Mouse (Mus musculus): ENCODE data around the gene Nufip1. TPM values are rescaled to one million over a fixed set of nuclear protein-coding genes. Genes with fewer than 3 reads are reported as not detected.

The Nufip1 gene
- polyA plus RNA-seq, 1 experiment from 2014 or later = 16.3 TPM

DNA sequence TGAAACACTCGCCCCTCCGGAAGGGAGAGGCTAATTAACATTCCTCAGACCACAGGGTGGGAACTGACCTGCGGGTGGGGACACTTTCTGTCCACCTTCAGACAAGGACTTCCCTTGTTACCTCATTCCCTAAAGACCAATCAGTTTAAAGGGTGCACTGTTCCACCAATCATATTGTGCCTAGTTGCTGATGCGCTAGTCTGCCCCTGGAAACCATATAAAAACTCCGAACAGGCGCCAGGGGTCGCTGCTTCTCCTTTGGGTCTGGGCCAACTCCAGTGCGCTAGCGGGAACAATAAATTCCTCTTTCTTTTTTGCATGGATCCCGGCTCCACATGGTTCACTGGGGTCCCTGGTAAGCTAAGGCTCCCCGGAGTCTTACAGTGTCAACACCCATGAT is 29.2 kb upstream of the Nufip1 start:
- ATAC-seq (replicated peaks; ENCODE audit: low FRiP score, low TSS enrichment, low read depth) (no peak), DNase-seq (ENCODE audit: low spot score) (peak; percentile 54)
- Histone ChIP-seq H3K27ac (ENCODE audit: low read depth) (no peak overlapping the region), H3K9ac (ENCODE audit: low read length) (no peak overlapping the region), H3K27me3 (replicated peaks; ENCODE audit: control insufficient read depth, insufficient read depth, low read length) (no peaks in the 10 kb centered on the region), H3K4me2 (ENCODE audit: low read length) (no peak overlapping the region), H3K4me1 (replicated peaks; ENCODE audit: control insufficient read depth, insufficient read depth, low read length) (no peaks in the 10 kb centered on the region), H3K4me3 (ENCODE audit: low read depth, low read length) (no peak overlapping the region), H3K9me3 (ENCODE audit: control insufficient read depth, low read length) (no peaks in the 10 kb centered on the region), H3K36me3 (ENCODE audit: control insufficient read depth, insufficient read depth, low read length) (no peaks in the 10 kb centered on the region)
- WGBS = 61% methylated on average over 11 of the region's 11 CpGs

DNA sequence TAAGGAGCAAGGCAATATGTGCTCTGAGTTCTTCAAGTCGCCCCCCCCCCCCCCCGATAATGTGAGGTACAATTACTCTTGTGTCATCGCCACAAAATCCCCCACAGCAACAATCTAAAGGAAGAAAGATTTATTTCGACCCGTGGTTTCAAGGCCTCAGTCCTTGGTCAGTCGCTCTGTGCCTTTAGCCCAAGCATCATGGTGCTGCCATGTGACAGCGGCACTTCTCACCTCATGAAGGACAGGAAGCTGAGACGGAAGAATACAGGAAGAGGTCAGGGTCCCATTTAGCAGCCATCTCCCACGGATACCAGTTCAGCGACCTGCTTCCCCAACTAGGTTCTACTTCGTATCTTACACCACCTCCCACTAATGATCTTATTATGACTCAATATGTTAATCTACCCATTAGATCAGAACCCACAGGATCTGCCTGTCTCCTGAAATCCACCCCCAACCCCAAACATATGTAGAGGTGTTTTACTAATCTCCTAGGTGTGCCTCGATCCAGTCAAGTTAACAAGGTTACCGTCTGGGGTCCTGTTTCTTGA is 28.5 kb upstream of the Nufip1 start:
- Histone ChIP-seq H3K4me2 (ENCODE audit: low read length) (no peak overlapping the region), H3K4me3 (ENCODE audit: low read depth, low read length) (no peak overlapping the region), H3K9me3 (ENCODE audit: control insufficient read depth, low read length) (no peaks in the 10 kb centered on the region), H3K27ac (ENCODE audit: low read depth) (no peak overlapping the region), H3K36me3 (ENCODE audit: control insufficient read depth, insufficient read depth, low read length) (no peaks in the 10 kb centered on the region), H3K9ac (ENCODE audit: low read length) (no peak overlapping the region), H3K27me3 (replicated peaks; ENCODE audit: control insufficient read depth, insufficient read depth, low read length) (no peaks in the 10 kb centered on the region), H3K4me1 (replicated peaks; ENCODE audit: control insufficient read depth, insufficient read depth, low read length) (no peaks in the 10 kb centered on the region)
- no peak for DNase-seq (ENCODE audit: low spot score)
- WGBS = 84% methylated on average over 13 of the region's 13 CpGs
- no peak for ATAC-seq (replicated peaks; ENCODE audit: low FRiP score, low TSS enrichment, low read depth)

DNA sequence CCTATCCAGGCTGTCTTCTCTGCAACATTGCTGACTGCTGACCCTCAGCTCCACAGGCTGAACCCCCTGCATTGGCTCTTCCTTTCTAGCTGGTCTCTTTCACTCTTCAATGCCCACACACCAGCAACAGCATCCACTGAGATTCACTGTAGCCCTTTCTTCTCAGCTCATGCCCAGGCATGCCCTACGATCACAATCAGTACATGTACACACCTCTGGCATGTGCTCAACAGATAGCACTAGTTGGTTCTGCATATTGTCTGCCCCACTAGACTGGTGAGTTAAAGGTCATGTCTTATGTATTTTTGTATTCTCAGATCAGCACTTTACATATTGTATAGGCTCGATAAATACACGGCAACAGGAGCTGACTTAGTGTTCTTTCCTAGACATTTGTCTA is 26.5 kb upstream of the Nufip1 start:
- H3K9me3 ChIP-seq (ENCODE audit: control insufficient read depth, low read length) = no peaks in the 10 kb centered on the region
- H3K27me3 ChIP-seq (replicated peaks; ENCODE audit: control insufficient read depth, insufficient read depth, low read length) = no peaks in the 10 kb centered on the region
- no peak overlapping the region for H3K4me3 ChIP-seq (ENCODE audit: low read depth, low read length)
- no peaks in the 10 kb centered on the region for H3K4me1 ChIP-seq (replicated peaks; ENCODE audit: control insufficient read depth, insufficient read depth, low read length)
- H3K4me2 ChIP-seq (ENCODE audit: low read length) = no peak overlapping the region
- WGBS = 85% methylated on average over 3 of the region's 3 CpGs
- peaks cover 1% of the 10 kb centered on the region; the same call in 1 of the 2 replicates for H3K36me3 ChIP-seq (ENCODE audit: control insufficient read depth, insufficient read depth, low read length)
- no peak overlapping the region for H3K27ac ChIP-seq (ENCODE audit: low read depth)
- ATAC-seq (replicated peaks; ENCODE audit: low FRiP score, low TSS enrichment, low read depth) (no peak), DNase-seq (ENCODE audit: low spot score) (no peak)
- no peak overlapping the region for H3K9ac ChIP-seq (ENCODE audit: low read length)

DNA sequence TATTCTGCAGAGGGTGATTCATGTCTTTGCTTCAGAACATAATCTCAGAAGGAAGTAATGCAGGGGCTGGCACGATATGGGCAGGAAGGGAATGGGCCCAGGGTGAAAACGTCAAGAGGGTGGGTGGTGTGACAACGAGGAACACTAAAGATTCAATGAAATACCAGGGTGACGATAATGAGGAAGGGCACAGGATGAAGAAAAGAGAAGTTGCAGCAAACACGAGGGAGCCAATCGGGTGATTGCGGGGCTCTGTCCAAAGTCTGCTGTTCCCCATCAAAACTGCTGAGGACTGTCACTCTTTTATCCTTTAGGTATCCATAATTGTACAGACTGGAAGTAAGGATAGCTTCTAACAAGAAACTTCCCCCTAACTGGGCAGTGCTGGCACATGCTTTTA is 13.4 kb upstream of the Nufip1 start:
- Histone ChIP-seq H3K4me1 (replicated peaks; ENCODE audit: control insufficient read depth, insufficient read depth, low read length) (no peaks in the 10 kb centered on the region), H3K27ac (ENCODE audit: low read depth) (no peak overlapping the region), H3K27me3 (replicated peaks; ENCODE audit: control insufficient read depth, insufficient read depth, low read length) (no peaks in the 10 kb centered on the region), H3K36me3 (ENCODE audit: control insufficient read depth, insufficient read depth, low read length) (peaks cover 80% of the 10 kb centered on the region), H3K4me3 (ENCODE audit: low read depth, low read length) (no peak overlapping the region), H3K4me2 (ENCODE audit: low read length) (no peak overlapping the region), H3K9ac (ENCODE audit: low read length) (no peak overlapping the region), H3K9me3 (ENCODE audit: control insufficient read depth, low read length) (no peaks in the 10 kb centered on the region)
- DNase-seq (ENCODE audit: low spot score) (no peak), ATAC-seq (replicated peaks; ENCODE audit: low FRiP score, low TSS enrichment, low read depth) (no peak)
- WGBS = 92% methylated on average over 7 of the region's 7 CpGs

DNA sequence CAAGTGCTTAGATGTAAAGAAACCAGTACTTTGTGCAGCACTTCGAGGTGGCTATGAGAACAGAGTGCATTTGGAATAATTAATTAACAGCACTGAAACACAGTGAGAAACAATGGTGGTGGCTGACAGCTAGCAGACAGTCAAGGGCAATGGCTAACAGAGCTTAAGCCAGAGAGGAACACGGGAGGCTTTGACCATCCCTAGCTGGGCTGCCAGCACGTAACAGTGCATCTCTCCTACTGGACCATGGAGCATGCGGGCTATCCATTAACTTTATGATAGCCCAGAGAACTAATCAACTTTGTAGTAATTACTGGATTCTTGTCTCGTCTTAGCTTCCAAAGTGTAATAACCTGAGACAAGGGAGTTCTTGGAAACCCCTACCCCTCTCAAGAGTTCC is 12.9 kb upstream of the Nufip1 start:
- no peak for ATAC-seq (replicated peaks; ENCODE audit: low FRiP score, low TSS enrichment, low read depth)

DNA sequence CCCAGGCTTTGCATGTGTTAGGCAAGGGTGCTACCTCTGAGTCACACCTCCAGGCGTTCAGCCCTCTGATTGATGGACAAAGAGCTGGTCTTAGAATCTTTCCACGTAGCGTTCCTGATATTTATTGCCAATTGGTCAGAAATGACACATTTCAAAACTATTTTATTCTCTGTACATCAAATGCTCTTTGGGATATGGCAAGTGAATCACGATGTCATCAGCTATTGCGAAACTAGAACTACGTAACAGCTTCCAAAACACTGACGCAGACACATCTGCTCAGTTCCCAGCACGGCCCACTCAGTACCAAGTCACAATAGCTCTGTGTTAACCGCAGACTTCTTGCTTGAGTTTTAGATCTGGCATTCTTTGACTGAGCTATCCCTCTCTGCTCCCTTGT is 11.1 kb upstream of the Nufip1 start:
- Histone ChIP-seq H3K4me1 (replicated peaks; ENCODE audit: control insufficient read depth, insufficient read depth, low read length) (no peaks in the 10 kb centered on the region), H3K27me3 (replicated peaks; ENCODE audit: control insufficient read depth, insufficient read depth, low read length) (no peaks in the 10 kb centered on the region), H3K27ac (ENCODE audit: low read depth) (no peak overlapping the region), H3K4me3 (ENCODE audit: low read depth, low read length) (no peak overlapping the region), H3K9me3 (ENCODE audit: control insufficient read depth, low read length) (no peaks in the 10 kb centered on the region), H3K36me3 (ENCODE audit: control insufficient read depth, insufficient read depth, low read length) (peaks cover 74% of the 10 kb centered on the region), H3K9ac (ENCODE audit: low read length) (no peak overlapping the region), H3K4me2 (ENCODE audit: low read length) (no peak overlapping the region)
- ATAC-seq (replicated peaks; ENCODE audit: low FRiP score, low TSS enrichment, low read depth) = no peak
- WGBS = 90% methylated on average over 9 of the region's 9 CpGs
- no peak for DNase-seq (ENCODE audit: low spot score)

More for the DNA sequence above, 12.9 kb upstream of the Nufip1 start:
- DNase-seq (ENCODE audit: low spot score) = no peak
- Histone ChIP-seq H3K4me2 (ENCODE audit: low read length) (no peak overlapping the region), H3K4me1 (replicated peaks; ENCODE audit: control insufficient read depth, insufficient read depth, low read length) (no peaks in the 10 kb centered on the region), H3K9ac (ENCODE audit: low read length) (no peak overlapping the region), H3K4me3 (ENCODE audit: low read depth, low read length) (no peak overlapping the region), H3K9me3 (ENCODE audit: control insufficient read depth, low read length) (no peaks in the 10 kb centered on the region), H3K36me3 (ENCODE audit: control insufficient read depth, insufficient read depth, low read length) (peaks cover 76% of the 10 kb centered on the region), H3K27me3 (replicated peaks; ENCODE audit: control insufficient read depth, insufficient read depth, low read length) (no peaks in the 10 kb centered on the region), H3K27ac (ENCODE audit: low read depth) (no peak overlapping the region)
- 93% methylated on average over 5 of the region's 5 CpGs for WGBS

DNA sequence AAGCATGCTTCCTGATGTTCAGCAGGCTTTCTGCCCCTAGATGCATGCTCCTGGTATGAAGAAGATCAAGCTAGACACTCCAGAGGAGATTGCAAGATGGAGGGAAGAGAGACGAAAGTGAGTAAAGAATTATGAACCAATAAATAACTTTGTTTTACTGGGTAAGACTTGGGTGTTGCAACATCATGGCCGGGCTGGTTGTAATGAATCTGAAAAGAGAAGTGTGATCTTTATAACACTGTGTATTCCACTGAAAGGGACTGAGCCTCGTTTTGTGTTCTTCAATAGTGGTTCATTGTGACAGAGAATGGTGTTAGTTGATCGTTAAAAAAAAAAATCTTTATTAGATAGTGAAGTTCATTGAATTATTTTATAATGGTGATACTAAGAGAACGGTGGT is 5.1 kb downstream of the Nufip1 start:
- H3K4me3 ChIP-seq (ENCODE audit: low read depth, low read length) = no peak overlapping the region
- H3K4me1 ChIP-seq (replicated peaks; ENCODE audit: control insufficient read depth, insufficient read depth, low read length) = peaks cover 10% of the 10 kb centered on the region
- H3K27me3 ChIP-seq (replicated peaks; ENCODE audit: control insufficient read depth, insufficient read depth, low read length) = no peaks in the 10 kb centered on the region
- WGBS = 92% methylated on average over 5 of the region's 5 CpGs
- DNase-seq (ENCODE audit: low spot score) = no peak
- no peak overlapping the region for H3K4me2 ChIP-seq (ENCODE audit: low read length)
- no peak for ATAC-seq (replicated peaks; ENCODE audit: low FRiP score, low TSS enrichment, low read depth)
- no peak overlapping the region for H3K27ac ChIP-seq (ENCODE audit: low read depth)
- H3K9me3 ChIP-seq (ENCODE audit: control insufficient read depth, low read length) = no peaks in the 10 kb centered on the region
- no peak overlapping the region for H3K9ac ChIP-seq (ENCODE audit: low read length)
- peaks cover 67% of the 10 kb centered on the region for H3K36me3 ChIP-seq (ENCODE audit: control insufficient read depth, insufficient read depth, low read length)

GRCm38 (mm10) chr14:76118963-76119362 is 8.3 kb downstream of the Nufip1 start:
- Histone ChIP-seq H3K4me1 (replicated peaks; ENCODE audit: control insufficient read depth, insufficient read depth, low read length) (no peaks in the 10 kb centered on the region), H3K4me2 (ENCODE audit: low read length) (no peak overlapping the region), H3K27ac (ENCODE audit: low read depth) (no peak overlapping the region), H3K9ac (ENCODE audit: low read length) (no peak overlapping the region), H3K27me3 (replicated peaks; ENCODE audit: control insufficient read depth, insufficient read depth, low read length) (no peaks in the 10 kb centered on the region), H3K4me3 (ENCODE audit: low read depth, low read length) (no peak overlapping the region), H3K9me3 (ENCODE audit: control insufficient read depth, low read length) (no peaks in the 10 kb centered on the region), H3K36me3 (ENCODE audit: control insufficient read depth, insufficient read depth, low read length) (peaks cover 80% of the 10 kb centered on the region)
- ATAC-seq (replicated peaks; ENCODE audit: low FRiP score, low TSS enrichment, low read depth) (no peak), DNase-seq (ENCODE audit: low spot score) (no peak)
- WGBS = 52% methylated on average over 4 of the region's 4 CpGs

DNA sequence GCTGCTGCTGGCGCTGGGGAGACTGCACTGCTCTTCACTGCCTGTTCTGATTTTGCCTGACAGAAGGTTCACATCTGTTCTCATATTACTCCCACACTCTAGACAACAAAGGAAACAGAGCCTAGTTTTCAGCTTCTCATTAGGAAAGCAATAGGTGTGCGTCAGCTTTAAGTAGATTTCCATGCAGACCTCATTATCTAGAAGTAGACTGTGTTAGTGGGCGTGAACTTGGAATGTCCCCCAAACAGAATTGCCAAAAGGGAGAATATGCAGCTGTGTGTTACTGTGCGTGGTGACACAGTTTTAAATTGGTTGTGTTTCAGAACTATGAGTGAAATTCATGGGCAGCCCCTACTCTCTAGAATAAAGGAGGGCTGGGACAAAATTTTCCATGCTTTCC is 9.8 kb downstream of the Nufip1 start:
- peaks cover 79% of the 10 kb centered on the region for H3K36me3 ChIP-seq (ENCODE audit: control insufficient read depth, insufficient read depth, low read length)

More for the DNA sequence above, 9.8 kb downstream of the Nufip1 start:
- Histone ChIP-seq H3K27ac (ENCODE audit: low read depth) (no peak overlapping the region), H3K4me2 (ENCODE audit: low read length) (no peak overlapping the region), H3K27me3 (replicated peaks; ENCODE audit: control insufficient read depth, insufficient read depth, low read length) (no peaks in the 10 kb centered on the region), H3K4me1 (replicated peaks; ENCODE audit: control insufficient read depth, insufficient read depth, low read length) (no peaks in the 10 kb centered on the region), H3K4me3 (ENCODE audit: low read depth, low read length) (no peak overlapping the region), H3K9me3 (ENCODE audit: control insufficient read depth, low read length) (no peaks in the 10 kb centered on the region), H3K9ac (ENCODE audit: low read length) (no peak overlapping the region)
- 88% methylated on average over 4 of the region's 4 CpGs for WGBS
- no peak for ATAC-seq (replicated peaks; ENCODE audit: low FRiP score, low TSS enrichment, low read depth)
- no peak for DNase-seq (ENCODE audit: low spot score)

All from intestine, embryonic 14.5 days (tissue).